Mouse (Mus musculus) small intestine, adult 2 months (tissue): ENCODE measurements around the gene Wbp1. TPM values are rescaled to one million over a fixed set of nuclear protein-coding genes. Genes with fewer than 3 reads are reported as not detected.

Experiments
- H3K27ac ChIP-seq: fragments of 200-500 bp; 2 replicates; pipeline ENCODE4 v1.5.1; 2012; ENCODE audit warnings: low read depth, low read length, control low read depth, inconsistent platforms; ENCODE audit not compliant: insufficient read depth
- H3K27me3 ChIP-seq: fragments of 200-500 bp; 2 replicates; pipeline ENCODE4 v1.6.1; 2012; ENCODE audit warnings: mild to moderate bottlenecking, moderate library complexity, low read length, inconsistent platforms; ENCODE audit not compliant: control insufficient read depth, insufficient read depth
- H3K36me3 ChIP-seq: fragments of 200-500 bp; 2 replicates; pipeline ENCODE4 v1.6.1; 2012; ENCODE audit warnings: mild to moderate bottlenecking, low read length, control low read depth, inconsistent platforms; ENCODE audit not compliant: control insufficient read depth, insufficient read depth
- H3K4me1 ChIP-seq: fragments of 200-500 bp; 2 replicates; pipeline ENCODE4 v1.6.1; 2012; ENCODE audit warnings: low read length, inconsistent platforms, mixed read lengths; ENCODE audit not compliant: control insufficient read depth, insufficient read depth, insufficient read length
- H3K4me3 ChIP-seq: fragments of 200-500 bp; 2 replicates; pipeline ENCODE4 v1.5.1; 2012; ENCODE audit warnings: low read depth, mild to moderate bottlenecking, control low read depth, inconsistent platforms, low read length, moderate library complexity
- CTCF ChIP-seq: fragments of 200-500 bp; IDR thresholded peaks from 2 replicates; pipeline ENCODE4 v1.5.1; 2012; ENCODE audit warnings: low read depth, mild to moderate bottlenecking, control low read depth, inconsistent platforms, low read length, moderate library complexity, mixed read lengths; ENCODE audit not compliant: insufficient replicate concordance, insufficient read length; ENCODE audit errors: extremely low read depth
- POLR2A ChIP-seq: fragments of 200-500 bp; IDR thresholded peaks from 2 replicates; pipeline ENCODE4 v1.6.1; 2012; ENCODE audit warnings: low read depth, mild to moderate bottlenecking, control low read depth, inconsistent platforms, low read length, moderate library complexity
- WGBS: fragments of 180-500 bp; shearing (Covaris S2); methylation state at CpG from one replicate; pipeline ENCODE4 v1.1.7; 2018; 5-methylcytosine and 5-hydroxymethylcytosine counted together
- polyA plus RNA-seq: library from polyadenylated mRNA; depleted of rRNA; stranded (reverse); fragments of >200 nt; gene quantifications from 2 replicates; pipeline ENCODE4 v1.2.3, GENCODE M21; 2012

Wbp1 gene
- polyA plus RNA-seq, 1 experiment: 183 TPM

DNA sequence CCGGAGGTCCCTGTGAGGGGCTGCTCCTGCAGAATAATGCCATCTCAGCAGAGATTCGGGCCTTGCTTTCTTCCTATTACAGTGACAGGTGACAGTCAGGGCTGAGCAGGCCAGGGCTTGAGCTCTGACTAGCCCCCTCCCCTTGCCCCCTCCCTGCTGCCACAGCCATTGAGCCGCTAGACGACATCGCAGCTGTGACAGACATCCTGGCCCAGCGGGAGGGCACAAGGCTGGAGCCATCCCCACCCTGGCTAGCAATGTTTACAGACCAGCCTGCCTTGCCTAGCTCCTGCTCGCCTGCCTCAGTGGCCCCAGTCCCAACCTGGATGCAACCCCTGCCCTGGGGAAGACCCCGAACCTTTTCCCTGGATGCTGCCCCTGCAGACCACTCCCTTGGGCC lies 30.4 kb upstream of the Wbp1 start:
- WGBS: 74% methylated on average over 8 of the region's 8 CpGs
- H3K36me3 ChIP-seq: peaks cover 23% of the 10 kb centered on the region; the same call in 1 of the 2 replicates
- TF ChIP-seq POLR2A (no peak), CTCF (no peak)
- no peak overlapping the region for H3K27ac ChIP-seq
- H3K4me1 ChIP-seq: peaks cover 9% of the 10 kb centered on the region; the same call in 1 of the 2 replicates
- no peaks in the 10 kb centered on the region for H3K27me3 ChIP-seq
- H3K4me3 ChIP-seq: no peak overlapping the region

DNA sequence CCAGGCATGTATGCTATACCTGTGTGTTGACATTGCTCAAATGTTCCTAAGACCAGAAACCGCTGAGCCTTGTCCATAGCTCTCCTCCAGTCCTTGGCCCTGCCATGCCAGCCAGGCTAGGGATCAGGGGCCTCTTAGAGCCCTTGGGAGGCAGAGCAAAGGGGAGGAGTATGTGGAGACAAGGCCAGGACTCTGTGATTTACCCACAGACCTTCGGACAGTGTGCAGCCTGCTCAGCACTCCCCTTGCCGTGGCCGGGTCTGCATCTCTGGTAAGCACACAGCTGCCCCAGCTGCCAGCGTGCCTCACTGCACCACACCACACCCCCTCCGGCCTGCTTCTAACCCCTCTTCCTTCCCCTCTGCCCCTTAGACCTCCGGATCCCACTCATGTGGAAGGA lies 25.9 kb upstream of the Wbp1 start:
- TF ChIP-seq CTCF: no peak
- TF ChIP-seq POLR2A: no peak
- 70% methylated on average over 7 of the region's 7 CpGs for WGBS
- Histone ChIP-seq H3K27ac (no peak overlapping the region), H3K4me1 (0 out of 2 replicates have a peak, but pooled peaks cover 3% of the 10 kb centered on the region), H3K4me3 (no peak overlapping the region), H3K27me3 (no peaks in the 10 kb centered on the region), H3K36me3 (peaks cover 23% of the 10 kb centered on the region; the same call in 1 of the 2 replicates)

DNA sequence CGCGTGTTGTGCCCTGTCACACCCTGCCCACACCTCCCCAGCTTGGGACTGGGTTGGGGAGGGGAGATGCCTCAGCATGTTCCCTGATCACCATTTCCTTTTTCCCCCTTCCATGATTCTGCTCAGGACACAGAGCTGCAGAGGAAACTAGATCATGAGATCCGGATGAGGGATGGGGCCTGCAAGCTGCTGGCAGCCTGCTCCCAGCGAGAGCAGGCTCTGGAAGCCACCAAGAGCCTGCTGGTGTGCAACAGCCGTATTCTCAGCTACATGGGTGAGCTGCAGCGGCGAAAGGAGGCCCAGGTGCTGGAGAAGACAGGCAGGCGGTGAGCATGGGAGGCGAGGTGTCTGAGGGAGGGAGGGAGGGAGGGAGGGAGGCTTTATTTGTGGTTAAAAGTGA lies 24.4 kb upstream of the Wbp1 start:
- H3K4me1 ChIP-seq: 0 out of 2 replicates have a peak, but pooled peaks cover 3% of the 10 kb centered on the region
- no peak for TF ChIP-seq CTCF
- TF ChIP-seq POLR2A: no peak
- WGBS: 86% methylated on average over 9 of the region's 9 CpGs
- no peak overlapping the region for H3K27ac ChIP-seq
- no peaks in the 10 kb centered on the region for H3K27me3 ChIP-seq
- H3K4me3 ChIP-seq: no peak overlapping the region
- H3K36me3 ChIP-seq: peaks cover 22% of the 10 kb centered on the region; the same call in 1 of the 2 replicates

DNA sequence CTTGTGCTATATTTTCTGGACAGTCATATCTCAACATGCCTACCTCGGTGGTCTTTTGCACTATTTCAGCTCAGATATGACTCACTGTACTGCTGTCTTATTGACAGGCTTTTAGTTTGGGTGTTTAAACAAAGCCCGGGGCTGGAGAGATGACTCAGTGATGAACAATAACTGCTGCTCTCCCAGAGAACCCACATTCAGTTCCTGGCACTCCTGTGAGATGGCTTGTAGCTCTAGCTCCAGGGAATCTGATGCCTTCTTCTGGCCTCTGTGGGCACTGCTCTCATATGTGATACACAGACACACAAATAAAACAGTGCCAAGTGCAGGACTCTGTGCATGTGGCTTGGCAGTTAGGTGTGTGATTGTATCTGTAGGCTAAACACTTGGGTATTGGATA lies 23.9 kb upstream of the Wbp1 start:
- Histone ChIP-seq H3K4me1 (0 out of 2 replicates have a peak, but pooled peaks cover 3% of the 10 kb centered on the region), H3K27me3 (no peaks in the 10 kb centered on the region), H3K27ac (no peak overlapping the region), H3K36me3 (peaks cover 20% of the 10 kb centered on the region; the same call in 1 of the 2 replicates), H3K4me3 (no peak overlapping the region)
- TF ChIP-seq CTCF (no peak), POLR2A (no peak)
- WGBS: 53% methylated on average over 2 of the region's 2 CpGs

DNA sequence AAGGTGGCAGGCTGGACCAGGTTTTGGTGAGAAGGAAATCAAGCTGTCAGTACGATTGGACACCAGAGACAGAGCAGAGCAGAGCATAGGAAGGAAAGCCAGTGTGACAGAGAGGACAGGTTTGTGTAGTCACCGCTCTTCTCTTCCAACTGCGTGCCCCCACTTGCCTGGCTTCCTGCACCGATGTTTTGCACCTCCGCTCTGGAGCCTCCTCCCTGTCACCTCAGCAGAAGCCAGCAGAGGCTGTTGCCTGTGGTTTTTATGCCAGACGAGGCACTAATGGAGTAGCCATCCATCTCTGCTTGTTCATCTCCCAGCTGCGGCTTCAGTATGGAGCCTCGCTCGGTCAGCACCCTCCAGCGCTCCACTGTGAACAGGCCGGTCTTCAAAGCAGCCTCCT lies 21.5 kb upstream of the Wbp1 start:
- 87% methylated on average over 11 of the region's 11 CpGs for WGBS
- no peaks in the 10 kb centered on the region for H3K27me3 ChIP-seq
- no peak for TF ChIP-seq POLR2A
- no peak for TF ChIP-seq CTCF
- no peak overlapping the region for H3K27ac ChIP-seq
- peaks cover 6% of the 10 kb centered on the region for H3K4me1 ChIP-seq
- peaks cover 16% of the 10 kb centered on the region; the same call in 1 of the 2 replicates for H3K36me3 ChIP-seq
- no peak overlapping the region for H3K4me3 ChIP-seq

DNA sequence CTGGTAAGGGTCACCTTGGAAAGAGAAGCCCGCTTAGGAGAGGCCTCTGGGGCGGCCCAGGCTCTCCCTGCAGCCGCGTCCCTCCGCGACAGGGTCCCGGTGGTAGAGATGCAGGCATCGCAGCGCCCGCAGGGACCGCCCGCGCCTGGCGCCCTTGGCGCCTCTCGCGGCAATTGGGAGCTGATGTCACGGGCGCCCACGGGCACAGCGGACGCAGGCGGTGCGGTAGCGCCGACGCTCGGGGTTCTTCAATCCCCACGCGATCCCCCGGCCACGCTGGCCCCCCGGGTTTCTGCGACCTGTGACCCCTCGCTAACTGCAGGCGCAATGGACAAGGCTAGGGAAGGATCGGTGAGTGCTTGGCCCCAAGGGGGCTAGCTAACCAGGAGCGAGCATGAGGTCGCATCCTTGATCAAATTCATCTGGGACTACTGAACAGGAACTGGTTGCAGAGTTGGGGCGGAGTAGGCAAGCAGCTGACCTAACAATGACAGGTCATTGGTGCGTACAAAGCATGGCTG lies 20.9 kb upstream of the Wbp1 start:
- H3K4me3 ChIP-seq: no peak overlapping the region

DNA sequence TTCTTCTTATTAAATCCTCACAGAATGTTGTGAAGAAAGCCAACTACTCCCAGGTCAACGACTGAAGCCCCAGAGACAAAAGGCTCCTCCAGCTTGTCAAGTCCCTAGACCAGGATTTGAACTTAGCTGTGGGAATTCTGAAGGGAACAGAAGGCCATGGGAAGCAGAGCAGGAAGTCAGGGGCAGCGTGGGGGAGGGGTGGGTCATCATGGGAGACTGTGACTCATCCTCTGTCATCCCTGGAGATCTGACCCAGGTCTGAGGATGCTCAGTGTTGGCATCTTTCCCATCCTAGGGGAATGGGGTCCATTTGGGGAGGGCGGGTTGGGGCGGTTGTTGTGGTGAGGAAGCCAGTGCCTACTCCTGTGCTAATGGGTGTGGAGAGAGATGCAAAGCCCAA lies 20.3 kb upstream of the Wbp1 start:
- Histone ChIP-seq H3K27ac (no peak overlapping the region), H3K36me3 (peaks cover 6% of the 10 kb centered on the region; the same call in 1 of the 2 replicates), H3K4me1 (peaks cover 9% of the 10 kb centered on the region), H3K27me3 (no peaks in the 10 kb centered on the region), H3K4me3 (no peak overlapping the region)
- TF ChIP-seq CTCF (no peak), POLR2A (no peak)
- 67% methylated on average over 4 of the region's 4 CpGs for WGBS

More for the DNA sequence above, 20.9 kb upstream of the Wbp1 start:
- Histone ChIP-seq H3K27ac (no peak overlapping the region), H3K4me1 (peaks cover 9% of the 10 kb centered on the region), H3K27me3 (no peaks in the 10 kb centered on the region), H3K36me3 (peaks cover 10% of the 10 kb centered on the region; the same call in 1 of the 2 replicates)
- 58% methylated on average over 41 of the region's 41 CpGs for WGBS
- TF ChIP-seq CTCF: no peak

DNA sequence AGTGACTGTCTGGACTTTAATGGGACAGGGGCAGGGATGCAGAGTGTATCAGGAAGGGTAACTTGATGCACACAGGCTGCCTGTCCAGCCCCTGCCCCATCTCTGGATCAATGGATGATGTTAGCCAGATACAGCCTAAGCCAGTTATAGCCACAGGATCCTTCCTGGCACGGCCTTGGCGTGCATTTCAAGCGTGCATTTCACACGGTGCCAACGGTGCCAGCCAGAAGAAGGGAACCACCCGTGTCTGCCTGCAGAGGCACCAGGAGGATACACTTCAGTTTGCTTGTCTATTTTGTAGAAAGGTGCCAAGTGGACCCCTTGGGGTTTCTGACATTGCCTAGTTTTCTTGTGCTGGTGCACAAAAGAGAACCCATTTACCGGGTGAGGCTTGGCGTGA lies 18.7 kb upstream of the Wbp1 start:
- Histone ChIP-seq H3K4me3 (no peak overlapping the region), H3K27me3 (no peaks in the 10 kb centered on the region), H3K4me1 (peaks cover 11% of the 10 kb centered on the region), H3K27ac (no peak overlapping the region), H3K36me3 (peaks cover 6% of the 10 kb centered on the region; the same call in 1 of the 2 replicates)
- 91% methylated on average over 8 of the region's 8 CpGs for WGBS
- no peak for TF ChIP-seq CTCF
- no peak for TF ChIP-seq POLR2A
